Mouse (Mus musculus) heart, embryonic 14.5 days (tissue): ENCODE results near the gene Zdhhc14. TPM values are rescaled to one million over a fixed set of nuclear protein-coding genes. Genes with fewer than 3 reads are reported as not detected.

Experiments used
- ATAC-seq: fragments of 200-750 bp; cut with Nextera tagmentation; 2 replicates; pipeline ENCODE4 v1.8.0; 2017; ENCODE audit warnings: low read depth, moderate TSS enrichment; ENCODE audit not compliant: insufficient number of reproducible peaks, insufficient read depth, low FRiP score
- H3K27ac ChIP-seq, 2 experiments: fragments of 200-500 bp in 1 of 2; fragments of 300-500 bp in 1 of 2; sonication (generic) in 1 of 2; replicated peaks in 1 of 2; 2 replicates each; pipeline ENCODE4 v1.5.1; 2012 to 2014; ENCODE audit warnings: low read depth in 2 of 2, low read length in 2 of 2, control low read depth in 1 of 2, mild to moderate bottlenecking in 1 of 2, mixed read lengths in 1 of 2; ENCODE audit not compliant: control insufficient read depth in 1 of 2, insufficient read depth in 1 of 2
- H3K27me3 ChIP-seq: fragments of 300-500 bp; sonication (generic); 2 replicates; pipeline ENCODE4 v1.6.1; 2014; ENCODE audit warnings: mild to moderate bottlenecking, low read length, control low read depth; ENCODE audit not compliant: control insufficient read depth, insufficient read depth
- H3K36me3 ChIP-seq: fragments of 300-500 bp; sonication (generic); 2 replicates; pipeline ENCODE4 v1.6.1; 2014; ENCODE audit warnings: mild to moderate bottlenecking, control low read depth, low read length, mixed read lengths; ENCODE audit not compliant: control insufficient read depth, insufficient read depth
- H3K4me1 ChIP-seq, 2 experiments: fragments of 200-500 bp in 1 of 2; fragments of 300-500 bp in 1 of 2; sonication (generic) in 1 of 2; 2 replicates each; pipeline ENCODE4 v1.6.1; 2012 to 2014; ENCODE audit warnings: low read length in 2 of 2, control low read depth in 1 of 2, mixed read lengths in 1 of 2; ENCODE audit not compliant: control insufficient read depth in 2 of 2, insufficient read depth in 2 of 2
- H3K4me2 ChIP-seq: fragments of 300-500 bp; sonication (generic); 2 replicates; pipeline ENCODE4 v1.6.1; 2014; ENCODE audit warnings: mild to moderate bottlenecking, low read length
- H3K4me3 ChIP-seq, 2 experiments: fragments of 200-500 bp in 1 of 2; fragments of 300-500 bp in 1 of 2; sonication (generic) in 1 of 2; 2 replicates each; pipeline ENCODE4 v1.5.1; 2012 to 2014; ENCODE audit warnings: low read length in 2 of 2, mild to moderate bottlenecking in 2 of 2, control low read depth in 1 of 2, low read depth in 1 of 2, moderate library complexity in 1 of 2; ENCODE audit not compliant: control insufficient read depth in 1 of 2, insufficient read depth in 1 of 2
- H3K9ac ChIP-seq: fragments of 300-500 bp; sonication (generic); 2 replicates; pipeline ENCODE4 v1.6.1; 2014; ENCODE audit warnings: mild to moderate bottlenecking, low read length
- H3K9me3 ChIP-seq: fragments of 300-500 bp; sonication (generic); 2 replicates; pipeline ENCODE4 v1.6.1; 2016; ENCODE audit warnings: low read length, control low read depth; ENCODE audit not compliant: control insufficient read depth
- WGBS: fragments of 180-500 bp; shearing (Covaris S2); extraction: QIAGEN DNeasy Blood & Tissue Kit; methylation state at CpG from one replicate; pipeline ENCODE4 v1.1.7; 2014; 5-methylcytosine and 5-hydroxymethylcytosine counted together
- polyA plus RNA-seq: library from polyadenylated mRNA; unstranded; fragments of >200 nt; fragmentation: Nextera tagmentation; extraction: Ambion mirVana; gene quantifications from 2 replicates; pipeline ENCODE4 v1.2.1, GENCODE M21; 2014

Gene Zdhhc14
- polyA plus RNA-seq, 1 experiment from 2014 or later: 1.5 TPM

DNA sequence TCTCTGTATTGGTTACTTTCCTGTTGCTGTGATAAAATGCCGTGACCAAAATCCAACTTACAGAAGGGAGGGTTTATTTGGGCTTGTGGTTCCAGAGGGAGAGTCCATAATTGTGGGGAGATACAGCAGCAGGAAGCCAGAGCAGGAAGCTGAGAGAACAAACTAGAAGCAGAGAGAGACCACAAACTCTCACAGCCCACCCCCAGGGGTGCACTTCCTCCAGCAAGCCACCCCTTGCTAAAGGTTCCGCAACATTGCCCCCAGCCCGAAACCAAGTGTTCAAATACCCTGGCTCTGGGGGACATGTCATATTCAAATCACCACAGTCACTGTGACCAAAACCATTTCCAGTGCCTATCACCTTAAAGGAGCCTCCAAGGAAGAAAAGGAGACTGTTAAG lies 254.0 kb downstream of the Zdhhc14 start:
- ATAC-seq: no peak
- Histone ChIP-seq H3K4me3 (no peak overlapping the region), H3K27ac (no peak overlapping the region), H3K36me3 (no peaks in the 10 kb centered on the region), H3K9me3 (no peaks in the 10 kb centered on the region), H3K9ac (no peak overlapping the region), H3K27me3 (no peaks in the 10 kb centered on the region), H3K4me2 (no peak overlapping the region), H3K4me1 (no peaks in the 10 kb centered on the region)
- WGBS: 74% methylated on average over 3 of the region's 3 CpGs

DNA sequence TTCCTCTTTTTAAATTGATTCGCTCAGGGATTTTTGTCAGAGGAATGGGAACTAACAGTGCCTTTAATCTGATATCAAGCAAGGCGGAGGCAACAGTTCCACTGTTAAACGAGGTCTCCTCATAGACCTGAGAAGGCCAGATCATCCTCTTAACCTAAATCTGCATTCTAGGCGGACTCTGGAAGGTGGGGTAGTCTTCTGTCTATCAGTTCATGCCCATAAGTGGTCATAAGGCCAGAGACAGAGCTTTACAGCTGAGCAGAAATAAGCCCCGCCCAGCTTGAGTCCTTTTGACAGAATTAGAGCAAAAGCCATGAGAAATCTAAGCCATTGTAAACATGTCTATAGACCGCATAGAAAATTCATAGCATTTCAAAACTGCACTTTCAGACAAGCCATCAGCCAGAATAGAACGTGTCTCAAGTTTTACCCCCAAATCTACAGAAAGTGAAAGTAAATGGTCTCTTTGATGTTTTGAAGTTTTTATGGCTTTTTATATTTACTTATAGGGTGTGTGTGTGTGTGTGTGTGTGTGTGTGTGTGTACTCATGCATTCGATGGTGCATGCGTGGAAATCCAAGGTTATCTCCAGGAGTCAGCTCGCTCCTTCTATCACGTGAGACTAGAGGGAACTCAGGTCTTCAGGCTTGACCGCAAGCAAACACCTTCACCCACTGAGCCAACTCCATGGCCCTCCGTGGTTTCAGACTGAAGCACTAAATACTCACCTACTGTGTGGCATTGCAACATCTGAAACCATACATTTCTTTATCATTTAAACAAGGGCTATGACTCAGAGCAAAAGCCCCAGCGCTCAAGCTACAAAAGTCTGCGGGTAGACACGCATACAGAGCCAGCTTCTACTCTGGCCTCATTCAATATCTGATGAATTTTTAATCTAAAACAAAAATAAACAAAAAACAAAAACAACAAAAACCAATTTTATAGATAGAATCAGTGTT lies 255.5 kb downstream of the Zdhhc14 start:
- H3K36me3 ChIP-seq: no peaks in the 10 kb centered on the region
- peaks cover 2 to 3% of the 10 kb centered on the region in 2 experiments; a peak in 2 of 4 replicates for H3K4me1 ChIP-seq
- 71% methylated on average over 16 of the region's 16 CpGs for WGBS
- H3K4me2 ChIP-seq: no peak overlapping the region
- H3K9me3 ChIP-seq: no peaks in the 10 kb centered on the region
- ATAC-seq: no peak
- H3K27me3 ChIP-seq: no peaks in the 10 kb centered on the region
- H3K27ac ChIP-seq: no peak overlapping the region
- H3K4me3 ChIP-seq: no peak overlapping the region
- no peak overlapping the region for H3K9ac ChIP-seq

DNA sequence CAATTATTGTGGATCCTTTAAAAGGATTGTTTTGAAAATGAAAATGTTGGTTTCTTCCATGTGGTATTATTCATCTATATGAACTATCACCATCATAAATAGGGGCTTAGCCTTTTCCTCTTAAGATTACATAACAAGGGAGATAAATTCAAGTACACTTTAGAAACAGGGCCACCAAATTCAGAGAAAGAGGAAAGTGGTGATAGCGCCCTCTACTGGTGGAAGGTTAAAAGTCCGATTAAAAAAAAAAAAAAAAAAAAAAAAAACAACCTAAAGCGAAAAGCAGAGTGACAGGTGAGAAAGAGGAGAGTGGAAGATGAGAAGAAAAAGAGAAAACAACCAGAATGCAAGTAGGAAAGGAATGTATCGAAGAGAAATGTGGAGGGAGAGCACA lies 256.1 kb downstream of the Zdhhc14 start:
- H3K4me2 ChIP-seq: no peak overlapping the region
- ATAC-seq: no peak
- WGBS: 3% methylated on average over 4 of the region's 4 CpGs

DNA sequence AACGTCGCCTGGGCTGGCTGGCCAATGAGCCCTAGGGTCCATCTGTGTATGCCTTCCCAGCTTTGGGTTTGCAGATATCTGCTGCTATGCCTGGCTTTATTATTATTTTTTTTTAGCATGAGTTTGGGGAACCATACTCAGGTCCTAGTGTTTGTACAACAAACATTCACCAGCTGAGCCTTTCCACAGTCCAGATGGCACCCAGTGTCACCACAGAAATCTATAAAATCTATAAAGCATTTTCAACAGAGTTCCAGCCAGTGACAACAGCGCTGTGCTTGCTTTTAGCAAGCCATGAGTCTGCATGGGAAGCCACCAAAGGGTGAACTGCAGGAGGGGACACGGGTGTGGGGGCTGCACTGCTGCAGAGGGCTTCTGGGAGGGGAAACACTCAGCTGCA lies 257.9 kb downstream of the Zdhhc14 start:
- Histone ChIP-seq H3K9ac (no peak overlapping the region), H3K4me3 (no peak overlapping the region), H3K4me1 (peaks cover 3 to 7% of the 10 kb centered on the region in 2 experiments; a peak in 3 of 4 replicates), H3K27me3 (no peaks in the 10 kb centered on the region), H3K4me2 (no peak overlapping the region), H3K9me3 (no peaks in the 10 kb centered on the region), H3K27ac (no peak overlapping the region), H3K36me3 (no peaks in the 10 kb centered on the region)
- 70% methylated on average over 4 of the region's 4 CpGs for WGBS
- ATAC-seq: no peak

More for the DNA sequence above, 256.1 kb downstream of the Zdhhc14 start:
- H3K9ac ChIP-seq: no peak overlapping the region
- no peaks in the 10 kb centered on the region for H3K9me3 ChIP-seq
- no peak overlapping the region for H3K27ac ChIP-seq
- no peaks in the 10 kb centered on the region for H3K27me3 ChIP-seq
- no peaks in the 10 kb centered on the region for H3K36me3 ChIP-seq
- H3K4me1 ChIP-seq: peaks cover 3 to 7% of the 10 kb centered on the region in 2 experiments; a peak in 3 of 4 replicates
- H3K4me3 ChIP-seq: no peak overlapping the region

DNA sequence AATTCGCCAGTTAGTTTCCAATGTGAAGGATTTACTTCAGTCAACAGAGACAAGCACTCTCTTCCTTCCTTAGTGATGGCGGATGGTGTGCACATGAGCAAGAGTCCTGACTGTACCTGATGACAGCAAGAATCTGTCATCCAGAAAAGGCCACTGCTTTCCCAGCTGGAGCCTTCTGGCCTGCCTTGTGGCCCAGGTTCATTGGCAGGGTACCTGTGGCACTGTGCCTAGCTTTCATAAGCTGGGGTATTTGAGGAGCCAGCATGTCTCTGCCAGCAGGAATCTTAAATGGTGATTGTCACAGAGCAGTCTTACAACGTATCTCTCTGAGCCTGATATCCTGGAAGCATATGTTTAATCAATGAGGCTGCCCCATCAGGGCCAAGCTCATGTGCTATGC lies 258.7 kb downstream of the Zdhhc14 start:
- no peaks in the 10 kb centered on the region for H3K27me3 ChIP-seq

DNA sequence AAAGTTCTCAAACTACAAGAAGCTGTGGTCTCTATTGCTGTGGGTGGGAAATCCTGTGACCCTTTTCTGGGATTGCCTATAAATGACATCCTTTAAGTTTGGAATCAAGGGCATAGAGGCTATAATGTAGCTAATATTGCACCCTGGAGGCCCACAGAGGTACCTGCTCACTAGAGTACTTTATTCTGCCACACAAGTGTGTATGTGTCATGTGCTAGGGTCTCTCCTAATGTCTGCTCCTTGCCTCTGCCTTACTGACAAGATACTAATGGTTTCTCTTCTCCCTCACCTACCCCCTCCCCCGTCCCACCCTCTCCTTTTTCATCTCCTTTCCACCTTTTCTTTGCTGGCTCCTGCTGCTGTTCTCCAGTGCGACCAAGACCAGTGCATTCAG lies 260.0 kb downstream of the Zdhhc14 start:
- 31% methylated on average over 2 of the region's 2 CpGs for WGBS
- H3K4me2 ChIP-seq: peak overlapping the region; percentile 77
- no peak overlapping the region for H3K27ac ChIP-seq
- no peaks in the 10 kb centered on the region for H3K9me3 ChIP-seq
- no peak overlapping the region for H3K4me3 ChIP-seq
- H3K9ac ChIP-seq: 0 out of 2 replicates have a peak overlapping the region, but pooled peaks have one; percentile 63
- H3K36me3 ChIP-seq: no peaks in the 10 kb centered on the region
- H3K4me1 ChIP-seq: peaks cover 3 to 7% of the 10 kb centered on the region in 2 experiments; a peak in 3 of 4 replicates
- ATAC-seq: no peak
- H3K27me3 ChIP-seq: no peaks in the 10 kb centered on the region

More for the DNA sequence above, 258.7 kb downstream of the Zdhhc14 start:
- no peak for ATAC-seq
- Histone ChIP-seq H3K9ac (no peak overlapping the region), H3K4me3 (no peak overlapping the region), H3K27ac (no peak overlapping the region), H3K4me1 (peaks cover 3 to 7% of the 10 kb centered on the region in 2 experiments; a peak in 3 of 4 replicates), H3K36me3 (no peaks in the 10 kb centered on the region), H3K9me3 (no peaks in the 10 kb centered on the region), H3K4me2 (no peak overlapping the region)
- WGBS: 63% methylated on average over 3 of the region's 3 CpGs

DNA sequence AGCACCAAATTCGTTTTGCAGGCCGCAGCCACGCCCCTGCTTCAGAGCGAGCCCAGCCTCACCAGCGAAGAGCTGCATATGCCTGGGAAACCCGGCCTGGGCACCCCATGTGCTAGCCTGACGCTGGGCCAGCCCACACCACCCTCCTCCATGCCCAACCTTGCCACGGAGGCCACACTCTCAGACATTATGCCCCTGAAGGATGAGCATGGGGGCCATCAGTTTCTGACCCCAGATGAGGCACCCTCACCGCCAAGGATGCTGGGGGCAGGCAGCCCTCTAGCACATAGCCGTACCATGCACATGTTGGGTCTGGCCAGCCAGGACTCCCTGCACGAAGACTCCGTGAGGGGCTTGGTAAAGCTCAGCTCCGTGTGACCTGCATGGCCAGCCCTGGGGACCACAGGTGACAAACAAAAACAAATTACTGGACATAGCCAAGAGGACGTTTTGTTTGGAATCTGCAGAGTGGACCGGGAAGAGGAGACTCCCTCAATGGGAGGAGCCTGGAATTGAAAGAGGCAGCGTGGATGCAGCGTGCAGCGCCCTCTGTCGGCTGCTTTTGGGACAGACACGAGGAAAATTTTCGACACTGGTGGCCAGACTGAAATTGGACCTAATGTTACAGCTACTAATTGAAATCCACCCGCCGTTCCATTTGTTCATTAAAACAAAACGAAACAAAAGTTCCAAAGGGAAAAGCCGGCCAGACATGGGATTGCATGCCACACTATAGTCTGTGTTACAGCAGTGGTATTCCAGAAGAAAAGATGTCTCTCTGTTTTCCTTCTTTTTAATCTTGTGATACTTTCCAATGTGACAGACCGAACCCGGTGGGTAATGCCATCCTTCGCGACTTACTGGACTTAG lies 260.6 kb downstream of the Zdhhc14 start:
- Histone ChIP-seq H3K9me3 (no peaks in the 10 kb centered on the region), H3K4me2 (peak overlapping the region; percentile 77), H3K27ac (no peak overlapping the region), H3K4me1 (peaks cover 3 to 7% of the 10 kb centered on the region in 2 experiments; a peak in 3 of 4 replicates), H3K27me3 (no peaks in the 10 kb centered on the region), H3K9ac (peak overlapping the region; percentile 63; the same call in 1 of the 2 replicates), H3K4me3 (peak overlapping the region; percentile 42 to 54), H3K36me3 (no peaks in the 10 kb centered on the region)
- 9% methylated on average over 29 of the region's 29 CpGs for WGBS
- no peak for ATAC-seq
